Mouse (Mus musculus) kidney, postnatal 36 days (tissue): ENCODE results near the gene Plekha4.

ENCODE experiments used
- DNase-seq, 2 experiments: peaks; one replicate each; pipeline ENCODE4 v3.0.0; 2021 to 2022; ENCODE audit warnings: mixed read lengths in 2 of 2

Plekha4 gene

GRCm38 (mm10) chr7:45568601-45569473 is 42.7 kb downstream of the Plekha4 start:
- no peak for DNase-seq

GRCm38 (mm10) chr7:45570103-45570741 is 44.1 kb downstream of the Plekha4 start, which contains the start of gene Bcat2:
Gene Bcat2, plus strand, starts transcription at chr7:45570153.
- peak; percentile 77 to 85 for DNase-seq

GRCm38 (mm10) chr7:45571966-45572365 is 45.8 kb downstream of the Plekha4 start:
- no peak for DNase-seq

GRCm38 (mm10) chr7:45573954-45574353 is 47.8 kb downstream of the Plekha4 start:
- DNase-seq: peak; percentile 46 to 58

- peak; percentile 83 to 87 for DNase-seq
These were observed 48.6 kb downstream of the Plekha4 start for GRCm38 (mm10) chr7:45574472-45575379.

- DNase-seq: no peak
These were observed 59.8 kb downstream of the Plekha4 start for GRCm38 (mm10) chr7:45585923-45586322.

- no peak for DNase-seq
These were observed 61.8 kb downstream of the Plekha4 start for GRCm38 (mm10) chr7:45587631-45588592.

- peak; percentile 97 for DNase-seq
These were observed 63.0 kb downstream of the Plekha4 start for GRCm38 (mm10) chr7:45589173-45589572.

GRCm38 (mm10) chr7:45589898-45590297 is 63.8 kb downstream of the Plekha4 start:
- no peak for DNase-seq

GRCm38 (mm10) chr7:45590874-45591273 is 64.7 kb downstream of the Plekha4 start:
- no peak for DNase-seq

GRCm38 (mm10) chr7:45591880-45592279 is 65.8 kb downstream of the Plekha4 start:
- DNase-seq: no peak

- peak; percentile 73 to 86 for DNase-seq
These were observed 67.1 kb downstream of the Plekha4 start for GRCm38 (mm10) chr7:45593118-45593815.

- no peak for DNase-seq
These were observed 69.0 kb downstream of the Plekha4 start for GRCm38 (mm10) chr7:45595176-45595575.

- no peak for DNase-seq
These were observed 70.0 kb downstream of the Plekha4 start for GRCm38 (mm10) chr7:45596107-45596506.

- no peak for DNase-seq
These were observed 70.9 kb downstream of the Plekha4 start for GRCm38 (mm10) chr7:45597013-45597412.

- peak; percentile 66 to 71 for DNase-seq
These were observed 71.4 kb downstream of the Plekha4 start for GRCm38 (mm10) chr7:45597527-45597926.

GRCm38 (mm10) chr7:45598960-45599879 is 73.1 kb downstream of the Plekha4 start:
- DNase-seq: no peak
